Mouse (Mus musculus) megakaryocyte-erythroid progenitor cell, adult 5-6 weeks (primary cell): Measurements from ENCODE around the gene Rora. TPM values are rescaled to one million over a fixed set of nuclear protein-coding genes. Genes with fewer than 3 reads are reported as not detected.

ENCODE experiments used
- ATAC-seq: replicated peaks from 2 replicates; pipeline ENCODE4 v1.8.0; 2016; ENCODE audit warnings: mild to moderate bottlenecking, inconsistent platforms; ENCODE audit not compliant: severe bottlenecking, poor library complexity, low FRiP score, low TSS enrichment
- total RNA-seq, 2 experiments: library from RNA; stranded (forward) in 1 of 2; stranded (reverse) in 1 of 2; fragments of 200-1000, 215-1000 nt in 1 of 2; fragments of >200 nt in 1 of 2; fragmentation: Nextera tagmentation in 1 of 2; gene quantifications; 2 replicates each; pipeline ENCODE4 v1.2.3; 2014 to 2017

Gene Rora
- total RNA-seq, 2 experiments from 2014 or later = 0.02 to 4.7 TPM

DNA sequence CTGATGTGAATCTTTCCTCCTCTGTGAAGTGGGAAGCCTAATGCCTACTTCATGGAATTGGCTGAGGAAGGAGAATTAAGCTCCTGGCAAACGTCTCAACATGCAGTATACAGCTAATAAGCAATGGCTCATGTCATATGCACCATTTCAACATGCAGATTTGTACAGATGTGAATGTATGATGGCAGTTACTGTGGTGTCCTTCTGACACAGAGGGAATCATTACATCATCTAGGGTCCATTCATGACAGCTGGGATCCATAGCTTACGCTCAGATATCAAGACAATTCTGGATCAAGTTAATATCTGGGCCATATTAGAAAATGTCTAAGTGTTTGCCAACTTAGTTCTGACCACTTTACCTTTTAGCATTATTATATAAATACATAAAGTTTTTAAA, 199.3 kb downstream of the Rora start:
- no peak for ATAC-seq

DNA sequence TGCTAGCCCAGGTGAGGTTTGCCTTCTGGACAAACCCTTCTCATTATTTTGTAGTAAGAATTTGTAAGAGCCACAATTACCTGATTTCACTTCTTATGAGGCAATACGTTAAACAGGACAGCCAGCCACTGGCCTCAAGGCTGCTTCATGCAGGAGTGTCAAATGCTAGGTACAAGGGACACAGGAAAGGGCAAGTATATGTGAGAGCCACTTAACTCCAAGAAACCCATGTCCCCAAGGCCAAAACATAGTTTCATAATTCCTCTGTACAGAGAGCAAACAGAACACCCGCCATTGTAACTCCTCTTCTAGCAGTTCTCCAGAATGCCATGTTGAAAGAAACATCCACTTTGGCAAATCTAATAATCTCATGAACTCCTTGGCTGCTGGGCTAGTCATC, 205.9 kb downstream of the Rora start:
- ATAC-seq = no peak

DNA sequence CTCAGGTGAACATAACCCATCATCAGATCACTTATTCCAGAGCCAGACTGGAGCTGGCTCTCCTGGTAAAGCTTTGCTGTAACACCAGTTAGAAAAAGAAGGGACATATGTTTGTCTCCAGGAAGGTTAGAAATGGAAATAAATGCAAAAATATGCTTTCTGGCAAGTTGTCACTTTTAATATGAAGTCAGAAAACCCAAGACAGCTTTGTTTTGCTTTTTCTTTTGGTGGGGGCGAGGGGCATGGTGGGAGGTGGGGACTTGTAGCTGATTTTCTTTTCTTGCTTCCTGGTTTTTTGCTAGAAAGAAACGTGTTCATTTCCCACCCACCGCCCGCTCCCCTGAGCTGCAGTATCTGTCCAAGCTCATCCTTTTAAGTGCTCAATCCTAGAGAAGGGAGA, 212.7 kb downstream of the Rora start:
- ATAC-seq = no peak

DNA sequence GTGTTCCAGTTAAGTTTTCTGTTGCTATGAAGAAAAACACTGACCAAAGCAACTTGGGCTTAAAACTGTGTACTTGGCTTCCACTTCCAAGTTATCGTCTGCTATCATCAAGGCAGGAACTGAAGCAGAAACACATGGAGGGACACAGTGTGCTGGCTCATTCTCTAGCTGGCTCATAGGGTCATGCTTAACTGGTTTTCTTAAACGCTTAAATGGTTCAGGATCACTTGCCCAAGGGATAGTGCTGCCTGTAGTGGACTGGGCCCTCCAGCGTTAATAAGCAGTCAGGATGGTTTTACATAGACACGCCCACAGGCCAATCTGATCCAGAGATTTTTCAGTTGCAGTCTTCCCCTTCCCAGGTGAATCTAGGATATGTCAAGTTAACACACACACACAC, 220.3 kb downstream of the Rora start:
- ATAC-seq = no peak

DNA sequence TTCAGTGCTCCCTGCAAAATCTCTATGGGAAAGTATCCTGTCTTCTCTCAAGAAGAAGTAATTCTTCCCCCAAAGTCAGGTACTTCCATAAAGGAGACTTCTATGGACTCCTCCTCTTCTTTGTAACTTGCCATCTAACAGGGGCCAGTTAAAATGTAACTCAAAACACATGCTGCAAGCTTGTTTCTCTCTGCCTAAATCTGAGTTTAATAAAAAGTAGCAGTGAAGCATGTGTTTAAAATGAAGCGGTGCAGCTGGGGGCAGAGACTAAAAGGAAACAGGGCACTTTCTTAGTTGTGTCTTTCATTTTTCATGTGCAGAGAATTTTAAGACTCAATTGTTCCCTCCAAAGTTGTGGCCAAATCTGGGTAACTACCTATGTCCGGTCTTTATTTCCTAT, 221.0 kb downstream of the Rora start:
- no peak for ATAC-seq

DNA sequence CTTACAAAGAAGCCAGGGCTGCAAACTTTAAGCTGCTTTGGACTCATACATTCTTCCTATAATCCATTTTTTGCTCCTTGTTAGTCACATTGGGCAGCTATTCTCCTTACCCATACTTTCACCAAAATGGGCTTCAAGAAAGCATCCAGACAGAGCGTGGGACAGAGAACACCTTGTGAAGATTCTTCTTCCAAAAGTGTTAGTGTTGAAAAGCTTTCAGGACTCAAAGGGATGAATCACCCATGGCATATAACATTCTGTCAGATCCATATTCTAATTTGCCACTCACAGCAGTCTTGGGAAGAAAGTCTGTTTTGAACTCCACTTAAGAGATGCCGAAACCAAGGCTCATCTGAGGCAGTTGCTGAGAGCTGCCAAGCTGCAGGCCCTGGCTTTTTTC, 222.2 kb downstream of the Rora start:
- no peak for ATAC-seq

DNA sequence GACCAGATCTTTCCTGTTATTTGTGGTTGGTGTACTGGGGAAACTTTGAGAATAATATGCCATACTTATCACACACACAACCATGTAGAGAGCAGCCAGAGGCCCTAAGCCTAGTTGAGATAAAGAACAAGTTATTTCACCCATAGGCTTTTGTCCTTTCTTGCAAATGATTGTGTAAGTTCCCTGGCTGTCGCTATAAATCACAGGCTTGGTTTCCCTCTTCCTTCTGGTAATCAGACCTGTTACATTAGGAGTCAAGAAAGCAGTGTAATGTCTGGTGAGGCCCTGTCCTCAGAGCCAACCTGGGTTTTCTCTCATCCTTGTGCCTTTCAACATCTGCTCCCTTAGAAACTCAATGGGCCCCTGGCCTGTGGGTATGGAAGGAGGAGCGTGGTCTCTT, 222.7 kb downstream of the Rora start:
- no peak for ATAC-seq

DNA sequence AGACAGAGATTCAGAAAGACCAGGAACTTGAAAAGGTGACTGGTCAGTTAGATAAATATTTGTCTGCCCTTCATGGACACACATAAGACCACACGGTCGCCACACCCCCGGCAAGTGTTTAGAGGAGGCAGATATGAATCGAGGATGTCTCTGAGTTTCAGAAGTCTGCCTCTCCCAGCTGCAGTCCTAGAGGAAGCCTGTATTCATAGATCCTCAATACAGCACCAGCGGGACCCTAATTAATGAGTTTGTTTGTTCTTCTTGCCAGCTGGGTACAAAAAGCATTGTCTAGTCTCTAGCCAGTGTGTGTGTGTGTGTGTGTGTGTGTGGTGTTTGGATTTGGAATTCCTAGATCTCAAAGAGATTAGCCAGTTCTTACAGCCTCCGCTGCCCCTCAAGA, 228.3 kb downstream of the Rora start:
- no peak for ATAC-seq

DNA sequence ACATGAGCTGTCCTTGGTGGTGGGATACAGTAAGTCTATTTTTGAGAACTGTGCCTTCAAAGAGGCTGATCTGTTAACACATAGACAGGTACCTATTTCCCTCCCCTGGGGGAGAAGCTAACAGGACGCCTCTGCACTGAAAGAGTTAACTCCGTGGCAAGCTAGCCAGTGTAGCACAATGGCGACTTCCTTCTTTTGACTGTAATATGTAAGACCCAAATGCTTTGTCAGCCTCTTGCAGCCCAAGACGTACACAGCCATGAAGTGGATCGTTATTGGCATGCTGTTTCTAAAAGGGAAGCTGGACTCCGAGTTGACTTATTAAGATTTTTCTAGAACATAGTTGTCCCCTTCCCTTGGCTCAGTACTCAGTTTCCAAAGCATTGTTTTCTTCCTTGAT, 229.4 kb downstream of the Rora start:
- ATAC-seq = no peak

DNA sequence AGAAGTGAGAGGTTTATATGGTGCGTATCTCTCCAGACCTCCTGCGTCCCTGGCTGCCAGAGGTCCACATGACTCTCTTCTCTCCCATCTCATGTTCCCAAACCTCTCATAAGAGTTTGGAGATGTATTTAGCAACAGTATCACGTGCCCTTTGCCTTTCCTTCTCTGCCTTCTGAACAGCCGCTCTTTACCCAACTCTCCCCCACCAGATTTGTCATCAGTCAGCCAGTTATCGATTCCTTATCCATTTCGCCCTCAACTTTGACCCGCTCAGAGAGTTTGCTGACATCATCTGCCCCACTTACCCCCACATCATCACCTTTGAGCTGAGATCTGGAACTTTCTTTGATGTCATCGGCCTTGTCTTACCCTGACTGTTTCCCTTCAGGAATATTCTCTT, 230.1 kb downstream of the Rora start:
- ATAC-seq = no peak

DNA sequence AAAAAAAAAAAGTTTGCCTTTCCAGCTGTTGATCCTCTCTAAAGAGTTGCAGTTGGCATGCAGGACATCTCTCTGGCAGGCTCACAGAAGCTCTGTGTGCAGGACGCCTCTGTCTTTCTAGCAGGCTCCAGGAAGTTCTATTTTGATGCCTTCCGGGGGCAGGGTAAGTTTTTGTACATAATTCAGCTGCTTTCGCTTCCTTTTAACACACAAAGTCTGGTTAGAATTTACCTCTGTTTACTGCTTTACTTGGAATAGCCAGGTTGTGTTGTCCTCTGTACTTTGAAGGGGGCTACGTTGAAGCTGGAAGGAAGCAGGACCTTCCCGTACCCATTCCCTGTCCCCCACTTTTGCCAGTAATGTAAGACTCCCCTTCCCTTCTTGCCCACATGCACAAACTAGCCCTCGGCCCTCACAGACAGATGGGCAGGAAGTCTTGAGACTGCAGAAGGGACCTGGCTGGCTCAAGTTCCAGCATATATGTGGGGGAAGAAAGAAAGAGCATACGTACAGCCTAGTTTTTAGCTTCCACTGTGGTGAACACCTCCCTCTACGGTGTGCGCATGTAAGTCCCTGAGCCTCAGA, 231.0 kb downstream of the Rora start:
- no peak for ATAC-seq

DNA sequence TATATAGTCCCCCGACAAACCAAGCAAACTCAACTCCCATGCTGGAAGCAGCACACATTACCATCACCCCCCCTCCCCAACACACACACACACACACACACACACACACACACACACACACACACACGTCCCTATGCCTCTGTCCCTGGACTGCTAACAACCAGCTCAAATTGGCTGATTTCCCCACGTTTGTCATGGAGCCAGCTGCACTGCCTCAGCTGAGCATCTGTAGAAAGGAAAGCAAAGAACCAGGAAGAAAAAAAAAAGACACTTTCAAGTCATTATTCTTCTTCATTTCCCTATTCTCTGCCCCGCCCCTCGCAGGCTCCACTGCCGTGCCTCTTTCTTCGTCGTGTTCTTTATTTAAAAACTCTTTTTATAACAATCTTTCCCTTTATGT, 235.1 kb downstream of the Rora start:
- ATAC-seq = no peak

DNA sequence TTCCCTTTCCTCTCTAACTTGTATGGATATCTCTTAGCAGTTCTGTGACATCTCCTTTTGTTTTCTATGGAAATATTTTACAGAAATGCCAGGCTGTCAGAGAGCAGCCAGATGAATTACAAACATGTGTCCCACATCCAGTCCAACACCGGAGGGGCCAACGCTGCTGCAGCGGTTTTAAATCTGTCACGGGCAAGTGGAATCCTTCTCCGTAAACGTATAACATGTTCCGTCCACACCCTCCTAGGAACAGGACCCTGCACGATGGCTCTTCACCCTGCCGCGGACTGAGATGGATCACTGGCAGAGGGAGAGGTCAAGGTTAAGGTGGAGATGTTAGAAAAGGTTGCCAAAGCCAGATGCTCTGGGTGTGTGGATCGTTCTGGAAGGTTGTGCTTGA, 237.8 kb downstream of the Rora start:
- ATAC-seq = no peak

DNA sequence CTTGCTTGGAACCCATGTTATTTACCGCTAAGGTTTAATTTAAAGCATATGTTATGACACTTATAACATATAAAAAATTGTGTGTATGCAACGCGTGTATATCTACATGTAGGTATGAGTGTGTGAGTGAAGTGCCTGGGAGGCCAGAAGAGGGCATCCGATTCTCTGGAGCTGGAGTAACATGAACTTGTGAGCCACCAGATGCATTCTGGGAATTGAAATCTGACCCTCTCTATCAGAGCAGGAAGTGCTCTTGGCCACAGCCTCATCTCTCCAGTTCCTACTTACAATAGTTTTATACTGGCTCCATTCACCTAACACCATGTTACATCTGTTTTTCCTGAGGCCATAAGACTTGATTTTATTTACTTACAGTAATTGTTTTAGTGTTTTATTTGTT, 238.8 kb downstream of the Rora start:
- no peak for ATAC-seq

DNA sequence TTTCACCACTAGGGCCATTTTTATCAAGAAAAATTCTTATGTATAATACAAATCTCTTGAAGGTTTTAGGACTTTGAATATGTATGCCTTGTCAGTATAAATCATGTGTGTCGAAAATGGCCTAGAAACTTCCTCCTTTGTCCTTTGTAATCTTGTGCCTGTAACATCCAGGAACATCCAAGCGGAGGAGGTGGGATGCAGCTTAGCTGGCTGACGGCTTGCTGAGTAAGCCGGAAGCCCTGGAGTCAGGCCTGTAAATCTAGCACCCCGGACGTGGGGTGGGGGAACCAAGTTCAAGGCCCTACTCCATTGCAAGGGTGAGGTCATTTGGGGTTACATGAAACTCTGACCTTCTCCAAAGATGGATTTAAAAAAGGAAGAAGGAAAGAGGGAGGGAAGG, 239.3 kb downstream of the Rora start:
- ATAC-seq = no peak

DNA sequence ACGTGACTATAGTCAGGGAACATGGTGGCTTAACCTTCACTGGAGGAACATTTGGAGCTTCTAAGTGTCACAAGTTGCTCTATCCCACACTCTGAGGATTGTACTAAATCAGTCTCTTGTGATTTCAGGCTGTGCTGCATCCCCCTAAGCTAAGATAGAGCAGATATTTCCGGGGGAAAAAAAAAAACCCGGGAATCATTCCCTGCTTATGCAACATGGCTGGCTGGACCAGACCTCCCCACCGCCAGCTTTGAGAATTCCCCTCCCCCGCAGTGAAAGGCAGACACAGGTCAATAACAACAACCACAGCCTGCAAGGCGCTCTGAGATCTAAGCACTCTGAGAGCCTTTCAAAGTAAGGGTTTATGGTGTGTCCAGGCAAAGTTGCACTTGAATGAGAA, 244.7 kb downstream of the Rora start:
- no peak for ATAC-seq

DNA sequence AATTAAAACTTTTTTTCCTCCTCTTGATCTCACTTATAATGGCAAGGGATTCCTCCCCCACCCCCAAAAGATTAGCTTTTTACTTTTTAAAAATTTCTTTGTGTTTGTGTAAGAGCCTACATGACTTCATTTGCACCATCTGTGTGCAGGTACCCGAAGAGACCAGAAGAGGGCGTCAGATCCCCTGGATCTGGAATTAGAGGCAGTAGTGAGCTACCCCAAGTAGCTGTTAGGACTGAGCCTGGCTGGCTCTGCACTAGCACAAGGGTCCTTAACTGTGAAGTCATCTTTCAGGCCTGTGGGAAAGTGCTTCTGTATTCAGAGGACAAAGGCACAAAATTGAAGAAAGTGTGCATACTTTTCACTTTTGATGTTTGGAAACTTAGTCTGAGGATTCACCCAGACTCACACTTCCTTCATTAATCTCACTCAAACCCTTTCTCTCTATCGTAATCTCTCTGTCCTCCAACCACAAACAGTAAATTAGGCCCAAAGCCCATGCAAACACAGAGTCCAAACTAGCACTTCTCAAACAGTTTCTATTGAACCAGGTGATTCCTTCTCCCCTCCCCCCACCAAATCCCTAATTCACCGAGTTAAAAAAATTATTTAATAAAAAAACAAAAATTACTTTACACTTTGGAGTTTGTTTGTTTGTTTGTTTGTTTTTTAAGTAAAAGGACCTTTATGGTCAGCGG, 246.1 kb downstream of the Rora start:
- no peak for ATAC-seq

DNA sequence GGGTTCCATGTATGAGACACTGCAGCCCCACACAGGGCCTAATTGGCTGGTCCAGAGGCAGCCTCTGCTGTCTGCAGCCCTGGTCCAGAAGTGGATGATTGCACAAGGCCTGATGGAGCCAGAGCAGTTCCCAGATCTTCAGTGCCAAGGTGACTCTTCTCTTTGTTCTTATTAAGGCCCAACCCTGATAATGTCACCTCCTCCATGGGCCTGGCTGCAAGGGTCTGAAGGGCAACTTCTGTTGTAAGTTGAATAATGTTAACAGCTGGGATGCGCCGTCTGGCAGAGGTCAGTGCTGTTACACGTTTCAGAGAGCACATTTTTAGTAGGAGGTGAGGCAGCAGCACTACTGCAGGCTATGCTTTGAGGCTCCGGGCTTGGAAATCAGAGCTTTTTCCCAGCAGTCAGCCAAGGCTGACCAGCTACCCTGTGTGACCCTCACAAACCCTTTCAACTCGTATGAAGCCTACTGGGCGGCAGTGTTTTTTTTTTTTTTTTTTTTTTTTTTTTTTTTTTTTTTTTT, 252.8 kb downstream of the Rora start:
- no peak for ATAC-seq

DNA sequence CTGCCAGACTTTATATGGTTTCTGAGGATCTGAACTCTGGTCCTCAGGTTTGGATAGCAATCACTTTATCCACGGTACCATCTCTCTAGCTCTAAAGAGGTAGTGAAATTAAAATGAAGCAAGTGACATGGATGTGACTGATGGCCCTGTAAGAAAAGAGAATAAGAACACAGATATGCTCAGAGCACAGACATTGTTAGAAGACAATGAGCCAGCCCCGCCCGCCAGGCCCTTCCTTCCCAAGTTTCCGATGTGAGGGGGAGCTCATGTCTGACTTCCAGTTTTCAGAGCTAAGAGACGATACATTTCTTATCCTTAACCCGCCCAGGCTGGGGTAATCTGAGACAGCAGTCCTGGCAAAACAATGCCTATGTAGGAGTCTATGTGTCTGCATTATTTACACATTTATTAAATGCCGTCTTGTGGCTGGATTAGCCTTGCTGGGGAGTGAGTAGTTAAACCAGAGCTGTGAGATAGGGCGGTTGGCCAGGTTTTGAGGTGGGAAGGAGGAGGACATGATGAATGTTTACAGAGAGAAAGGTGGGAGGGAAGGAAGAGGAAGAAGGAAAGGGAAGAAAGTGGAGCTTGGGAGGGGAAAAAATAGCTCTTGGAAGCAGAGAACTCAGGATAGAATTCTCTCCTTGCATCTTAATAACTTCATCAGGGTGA, 259.0 kb downstream of the Rora start:
- no peak for ATAC-seq

DNA sequence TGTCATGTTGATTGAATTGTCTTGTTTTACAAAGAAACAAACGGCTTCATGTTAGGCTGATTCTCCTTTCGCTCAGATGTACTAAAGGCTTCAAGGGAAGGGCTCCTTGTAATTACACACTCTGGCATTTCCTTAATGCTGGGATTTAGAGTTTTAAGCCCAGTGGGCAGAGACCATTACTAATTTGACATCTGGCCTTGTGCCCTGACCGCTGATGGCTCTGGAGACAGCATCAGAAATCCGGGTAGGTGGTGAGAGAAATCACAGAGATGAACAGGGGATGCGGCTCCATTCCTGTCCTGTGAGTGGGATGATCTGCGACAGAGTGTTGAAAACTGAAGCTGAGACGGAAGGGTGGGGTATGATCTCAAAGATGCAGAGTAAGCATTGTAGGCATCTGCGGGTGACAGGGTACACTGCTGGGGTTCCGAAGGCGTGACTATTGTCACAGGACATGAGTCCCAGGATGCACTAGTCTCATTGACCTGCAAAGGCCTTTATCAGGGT, 259.7 kb downstream of the Rora start:
- ATAC-seq = no peak
